Mouse (Mus musculus) limb, embryonic 14.5 days (tissue): ENCODE results near the gene Zfand2a. TPM values are rescaled to one million over a fixed set of nuclear protein-coding genes. Genes with fewer than 3 reads are reported as not detected.

Experiments used
- ATAC-seq: fragments of 200-750 bp; cut with Nextera tagmentation; 2 replicates; pipeline ENCODE4 v1.8.0; 2017; ENCODE audit warnings: low read depth, moderate number of reproducible peaks, moderate TSS enrichment; ENCODE audit not compliant: low FRiP score
- DNase-seq: peaks from one replicate; pipeline ENCODE4 v3.0.0-alpha.2; 2015; ENCODE audit warnings: low spot score
- H3K27ac ChIP-seq: fragments of 300-500 bp; sonication (generic); replicated peaks from 2 replicates; pipeline ENCODE4 v1.5.1; 2014; ENCODE audit warnings: low read depth, mild to moderate bottlenecking, low read length, moderate library complexity, mixed read lengths
- H3K27me3 ChIP-seq: fragments of 300-500 bp; sonication (generic); 2 replicates; pipeline ENCODE4 v1.6.1; 2014; ENCODE audit warnings: low read length, mixed read lengths; ENCODE audit not compliant: control insufficient read depth, insufficient read depth
- H3K36me3 ChIP-seq: fragments of 300-500 bp; sonication (generic); 2 replicates; pipeline ENCODE4 v1.6.1; 2014; ENCODE audit warnings: mild to moderate bottlenecking, low read length, moderate library complexity, mixed read lengths; ENCODE audit not compliant: control insufficient read depth, insufficient read depth
- H3K4me1 ChIP-seq: fragments of 300-500 bp; sonication (generic); 2 replicates; pipeline ENCODE4 v1.6.1; 2014; ENCODE audit warnings: antibody characterized with exemption, low read length, mixed read lengths; ENCODE audit not compliant: control insufficient read depth, insufficient read depth
- H3K4me2 ChIP-seq: fragments of 300-500 bp; sonication (generic); replicated peaks from 2 replicates; pipeline ENCODE4 v1.6.1; 2014; ENCODE audit warnings: low read depth, mild to moderate bottlenecking, low read length, moderate library complexity; ENCODE audit not compliant: severe bottlenecking
- H3K4me3 ChIP-seq: fragments of 300-500 bp; sonication (generic); replicated peaks from 2 replicates; pipeline ENCODE4 v1.5.1; 2014; ENCODE audit warnings: low read length
- H3K9ac ChIP-seq: fragments of 300-500 bp; sonication (generic); 2 replicates; pipeline ENCODE4 v1.6.1; 2014; ENCODE audit warnings: mild to moderate bottlenecking, low read depth, low read length, moderate library complexity; ENCODE audit not compliant: severe bottlenecking
- H3K9me3 ChIP-seq: fragments of 300-500 bp; sonication (generic); 2 replicates; pipeline ENCODE4 v1.6.1; 2016; ENCODE audit warnings: low read length; ENCODE audit not compliant: control insufficient read depth
- POLR2A ChIP-seq: fragments of 200-500 bp; IDR thresholded peaks from 2 replicates; pipeline ENCODE4 v1.8.0; 2012; ENCODE audit warnings: inconsistent platforms, mild to moderate bottlenecking, moderate library complexity, borderline replicate concordance; ENCODE audit not compliant: insufficient read depth, insufficient read length; ENCODE audit errors: extremely low read depth
- WGBS: fragments of 180-500 bp; shearing (Covaris S2); extraction: QIAGEN DNeasy Blood & Tissue Kit; methylation state at CpG from one replicate; pipeline ENCODE4 v1.1.7; 2014; 5-methylcytosine and 5-hydroxymethylcytosine counted together
- polyA plus RNA-seq, 2 experiments: library from polyadenylated mRNA; depleted of rRNA in 1 of 2; stranded (reverse) in 1 of 2; unstranded in 1 of 2; fragments of >200 nt; fragmentation: Nextera tagmentation in 1 of 2; extraction: Ambion mirVana in 1 of 2; gene quantifications; 2 replicates each; pipeline versions ENCODE4 v1.2.1 to v1.2.3; 2012 to 2014

Gene Zfand2a
- polyA plus RNA-seq, 2 experiments, result 6.2 to 16.4 TPM

- ATAC-seq, result no peak
- H3K9me3 ChIP-seq, result no peaks in the 10 kb centered on the region
Measured at GRCm38 (mm10) chr5:139440926-139441725, 43.2 kb downstream of the Zfand2a start.

DNA sequence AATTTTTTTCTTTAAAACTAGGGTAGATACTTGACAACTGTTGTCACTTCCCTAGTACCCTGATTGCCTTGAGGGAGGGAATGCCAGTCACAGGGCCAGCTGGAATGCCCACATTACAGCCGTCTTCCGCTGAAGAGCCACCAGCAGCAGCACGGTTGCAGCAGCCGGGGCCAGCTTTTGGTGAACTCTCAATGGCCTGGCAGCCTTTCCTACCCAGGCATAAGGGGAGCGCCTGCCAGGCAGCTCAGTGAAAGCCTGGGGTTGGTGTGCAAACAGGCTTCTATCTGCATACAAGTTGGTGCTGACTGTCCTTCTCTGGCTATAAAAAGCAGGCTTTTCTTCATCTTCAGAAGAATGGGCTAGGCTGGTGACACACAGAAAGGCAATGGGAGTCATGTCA is 43.9 kb downstream of the Zfand2a start:
- Histone ChIP-seq H3K9ac (no peak overlapping the region), H3K4me3 (no peak overlapping the region), H3K9me3 (no peaks in the 10 kb centered on the region), H3K27ac (no peak overlapping the region), H3K4me1 (peaks cover 1% of the 10 kb centered on the region), H3K36me3 (no peaks in the 10 kb centered on the region), H3K27me3 (no peaks in the 10 kb centered on the region), H3K4me2 (no peak overlapping the region)
- no peak for TF ChIP-seq POLR2A
- no peak for ATAC-seq
- no peak for DNase-seq
- 87% methylated on average over 5 of the region's 5 CpGs for WGBS

More at GRCm38 (mm10) chr5:139440926-139441725, 43.2 kb downstream of the Zfand2a start:
- no peaks in the 10 kb centered on the region for H3K36me3 ChIP-seq
- H3K9ac ChIP-seq, result no peak overlapping the region
- TF ChIP-seq POLR2A, result no peak
- no peaks in the 10 kb centered on the region for H3K27me3 ChIP-seq
- no peak overlapping the region for H3K4me2 ChIP-seq
- no peaks in the 10 kb centered on the region; the same call in 1 of the 2 replicates for H3K4me1 ChIP-seq
- DNase-seq, result no peak
- H3K27ac ChIP-seq, result no peak overlapping the region
- H3K4me3 ChIP-seq, result no peak overlapping the region
- 91% methylated on average over 11 of the region's 11 CpGs for WGBS

DNA sequence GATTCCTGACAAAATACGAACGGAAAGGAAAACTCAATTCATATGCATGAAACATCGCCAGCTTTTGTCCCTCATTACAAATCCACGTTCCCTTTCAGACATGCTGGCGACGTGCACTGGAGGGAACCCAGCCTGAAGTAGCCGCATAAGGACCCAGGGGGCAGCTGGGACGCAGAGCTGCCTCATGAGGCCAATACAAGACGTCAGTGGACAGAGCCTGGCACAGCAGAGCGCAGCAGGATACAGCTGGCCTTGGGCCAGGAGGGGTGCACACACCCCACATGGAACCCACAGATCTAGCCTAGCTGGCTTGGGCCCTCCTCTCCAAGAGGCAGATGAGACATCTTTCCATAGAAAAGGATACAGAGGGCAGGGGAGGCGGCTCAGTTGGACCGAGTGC is 45.9 kb downstream of the Zfand2a start:
- Histone ChIP-seq H3K4me2 (no peak overlapping the region), H3K9ac (no peak overlapping the region), H3K27me3 (no peaks in the 10 kb centered on the region), H3K4me3 (no peak overlapping the region), H3K36me3 (no peaks in the 10 kb centered on the region), H3K27ac (no peak overlapping the region), H3K4me1 (peaks cover 10% of the 10 kb centered on the region), H3K9me3 (no peaks in the 10 kb centered on the region)
- ATAC-seq, result no peak
- 85% methylated on average over 12 of the region's 12 CpGs for WGBS
- no peak for TF ChIP-seq POLR2A
- no peak for DNase-seq

GRCm38 (mm10) chr5:139437769-139438168 is 46.6 kb downstream of the Zfand2a start:
- Histone ChIP-seq H3K9ac (no peak overlapping the region), H3K4me3 (no peak overlapping the region), H3K27ac (no peak overlapping the region), H3K4me2 (no peak overlapping the region), H3K9me3 (no peaks in the 10 kb centered on the region), H3K4me1 (peaks cover 10% of the 10 kb centered on the region), H3K36me3 (no peaks in the 10 kb centered on the region), H3K27me3 (no peaks in the 10 kb centered on the region)
- no peak for DNase-seq
- no peak for ATAC-seq
- no peak for TF ChIP-seq POLR2A
- 98% methylated on average over 4 of the region's 4 CpGs for WGBS

DNA sequence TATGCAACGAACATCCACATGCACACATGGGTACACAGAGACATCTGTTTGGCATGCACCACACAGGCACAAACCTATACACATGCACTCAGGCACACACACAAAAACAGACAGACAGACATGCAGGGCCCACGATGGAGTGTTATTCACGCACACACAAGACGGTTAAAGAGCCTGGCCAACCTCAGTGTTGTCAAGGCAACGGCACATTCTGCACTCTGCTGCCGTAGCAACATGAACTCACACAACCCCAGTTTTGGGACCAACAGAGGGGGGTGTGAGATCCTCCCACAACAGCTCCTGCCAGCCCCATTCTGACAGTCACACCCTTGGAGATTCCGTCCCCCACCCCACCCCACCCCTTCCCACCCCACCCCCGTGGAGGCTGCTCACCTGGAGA is 49.4 kb downstream of the Zfand2a start:
- DNase-seq (peak; percentile 29), ATAC-seq (peak; percentile 75)
- no peak overlapping the region for H3K4me2 ChIP-seq
- H3K9me3 ChIP-seq, result no peaks in the 10 kb centered on the region
- no peak for TF ChIP-seq POLR2A
- H3K27ac ChIP-seq, result 0 out of 2 replicates have a peak overlapping the region, but pooled peaks have one; percentile 26
- H3K4me1 ChIP-seq, result peaks cover 14% of the 10 kb centered on the region
- WGBS, result 55% methylated on average over 8 of the region's 8 CpGs
- no peak overlapping the region for H3K9ac ChIP-seq
- no peaks in the 10 kb centered on the region for H3K36me3 ChIP-seq
- no peaks in the 10 kb centered on the region for H3K27me3 ChIP-seq
- no peak overlapping the region for H3K4me3 ChIP-seq
